Mouse (Mus musculus): ENCODE data around the gene Galr3. TPM values are rescaled to one million over a fixed set of nuclear protein-coding genes. Genes with fewer than 3 reads are reported as not detected.

Gene Galr3
- polyA plus RNA-seq, 1 experiment from 2014 or later = not detected

GRCm38 (mm10) chr15:79048186-79048585 lies 6.5 kb downstream of the Galr3 start:
- H3K27me3 ChIP-seq (replicated peaks; ENCODE audit: control insufficient read depth, insufficient read depth, low read length) = peaks cover 13% of the 10 kb centered on the region
- 73% methylated on average over 4 of the region's 4 CpGs for WGBS
- H3K4me1 ChIP-seq (replicated peaks; ENCODE audit: control insufficient read depth, insufficient read depth, low read length) = peaks cover 2% of the 10 kb centered on the region

GRCm38 (mm10) chr15:79050160-79050845 lies 8.6 kb downstream of the Galr3 start:
- Histone ChIP-seq H3K4me2 (ENCODE audit: low read length) (no peak overlapping the region), H3K27ac (ENCODE audit: low read length) (no peak overlapping the region), H3K36me3 (ENCODE audit: control insufficient read depth, insufficient read depth) (peaks cover 26% of the 10 kb centered on the region), H3K27me3 (replicated peaks; ENCODE audit: control insufficient read depth, insufficient read depth, low read length) (no peaks in the 10 kb centered on the region), H3K9me3 (ENCODE audit: control insufficient read depth, low read length) (no peaks in the 10 kb centered on the region), H3K4me3 (replicated peaks; ENCODE audit: low read length) (no peak overlapping the region), H3K4me1 (replicated peaks; ENCODE audit: control insufficient read depth, insufficient read depth, low read length) (no peaks in the 10 kb centered on the region; the same call in 1 of the 2 replicates), H3K9ac (replicated peaks; ENCODE audit: low read depth, low read length) (no peak overlapping the region)
- 53% methylated on average over 9 of the region's 9 CpGs for WGBS
- ATAC-seq = no peak; the same call in 1 of the 2 replicates

More at GRCm38 (mm10) chr15:79048186-79048585, 6.5 kb downstream of the Galr3 start:
- Histone ChIP-seq H3K36me3 (ENCODE audit: control insufficient read depth, insufficient read depth) (peaks cover 5% of the 10 kb centered on the region; the same call in 1 of the 2 replicates), H3K4me3 (replicated peaks; ENCODE audit: low read length) (no peak overlapping the region), H3K9me3 (ENCODE audit: control insufficient read depth, low read length) (no peaks in the 10 kb centered on the region), H3K27ac (ENCODE audit: low read length) (no peak overlapping the region), H3K9ac (replicated peaks; ENCODE audit: low read depth, low read length) (no peak overlapping the region), H3K4me2 (ENCODE audit: low read length) (no peak overlapping the region)
- no peak for ATAC-seq

GRCm38 (mm10) chr15:79050964-79051363 lies 9.3 kb downstream of the Galr3 start:
- Histone ChIP-seq H3K27me3 (replicated peaks; ENCODE audit: control insufficient read depth, insufficient read depth, low read length) (no peaks in the 10 kb centered on the region), H3K36me3 (ENCODE audit: control insufficient read depth, insufficient read depth) (peaks cover 31% of the 10 kb centered on the region), H3K27ac (ENCODE audit: low read length) (no peak overlapping the region), H3K9me3 (ENCODE audit: control insufficient read depth, low read length) (no peaks in the 10 kb centered on the region), H3K4me2 (ENCODE audit: low read length) (no peak overlapping the region), H3K4me3 (replicated peaks; ENCODE audit: low read length) (no peak overlapping the region), H3K9ac (replicated peaks; ENCODE audit: low read depth, low read length) (no peak overlapping the region), H3K4me1 (replicated peaks; ENCODE audit: control insufficient read depth, insufficient read depth, low read length) (no peaks in the 10 kb centered on the region; the same call in 1 of the 2 replicates)
- no peak for ATAC-seq
- 86% methylated on average over 2 of the region's 2 CpGs for WGBS

- Histone ChIP-seq H3K4me1 (replicated peaks; ENCODE audit: control insufficient read depth, insufficient read depth, low read length) (no peaks in the 10 kb centered on the region; the same call in 1 of the 2 replicates), H3K27ac (ENCODE audit: low read length) (no peak overlapping the region), H3K4me3 (replicated peaks; ENCODE audit: low read length) (no peak overlapping the region), H3K27me3 (replicated peaks; ENCODE audit: control insufficient read depth, insufficient read depth, low read length) (no peaks in the 10 kb centered on the region), H3K36me3 (ENCODE audit: control insufficient read depth, insufficient read depth) (peaks cover 34% of the 10 kb centered on the region), H3K4me2 (ENCODE audit: low read length) (no peak overlapping the region), H3K9ac (replicated peaks; ENCODE audit: low read depth, low read length) (no peak overlapping the region), H3K9me3 (ENCODE audit: control insufficient read depth, low read length) (no peaks in the 10 kb centered on the region)
- 78% methylated on average over 13 of the region's 13 CpGs for WGBS
- no peak for ATAC-seq
These were observed 10.0 kb downstream of the Galr3 start for GRCm38 (mm10) chr15:79051461-79052360.

GRCm38 (mm10) chr15:79052366-79052765 lies 10.7 kb downstream of the Galr3 start:
- Histone ChIP-seq H3K4me3 (replicated peaks; ENCODE audit: low read length) (no peak overlapping the region), H3K36me3 (ENCODE audit: control insufficient read depth, insufficient read depth) (peaks cover 37% of the 10 kb centered on the region), H3K9ac (replicated peaks; ENCODE audit: low read depth, low read length) (no peak overlapping the region), H3K4me1 (replicated peaks; ENCODE audit: control insufficient read depth, insufficient read depth, low read length) (no peaks in the 10 kb centered on the region; the same call in 1 of the 2 replicates), H3K9me3 (ENCODE audit: control insufficient read depth, low read length) (no peaks in the 10 kb centered on the region), H3K27me3 (replicated peaks; ENCODE audit: control insufficient read depth, insufficient read depth, low read length) (no peaks in the 10 kb centered on the region), H3K4me2 (ENCODE audit: low read length) (no peak overlapping the region), H3K27ac (ENCODE audit: low read length) (no peak overlapping the region)
- WGBS = 85% methylated on average over 2 of the region's 2 CpGs
- no peak for ATAC-seq

- WGBS = 92% methylated on average over 7 of the region's 7 CpGs
- no peak overlapping the region for H3K9ac ChIP-seq (replicated peaks; ENCODE audit: low read depth, low read length)
- H3K4me1 ChIP-seq (replicated peaks; ENCODE audit: control insufficient read depth, insufficient read depth, low read length) = peaks cover 5% of the 10 kb centered on the region
- no peak overlapping the region for H3K4me2 ChIP-seq (ENCODE audit: low read length)
- peaks cover 48% of the 10 kb centered on the region for H3K36me3 ChIP-seq (ENCODE audit: control insufficient read depth, insufficient read depth)
- no peaks in the 10 kb centered on the region for H3K9me3 ChIP-seq (ENCODE audit: control insufficient read depth, low read length)
- H3K4me3 ChIP-seq (replicated peaks; ENCODE audit: low read length) = no peak overlapping the region
- no peaks in the 10 kb centered on the region for H3K27me3 ChIP-seq (replicated peaks; ENCODE audit: control insufficient read depth, insufficient read depth, low read length)
- ATAC-seq = no peak
- H3K27ac ChIP-seq (ENCODE audit: low read length) = no peak overlapping the region
These were observed 14.9 kb downstream of the Galr3 start for GRCm38 (mm10) chr15:79056601-79057000.

- peaks cover 45% of the 10 kb centered on the region for H3K36me3 ChIP-seq (ENCODE audit: control insufficient read depth, insufficient read depth)
- no peak overlapping the region for H3K4me3 ChIP-seq (replicated peaks; ENCODE audit: low read length)
- no peak for ATAC-seq
- H3K4me2 ChIP-seq (ENCODE audit: low read length) = no peak overlapping the region
- no peaks in the 10 kb centered on the region for H3K9me3 ChIP-seq (ENCODE audit: control insufficient read depth, low read length)
- no peaks in the 10 kb centered on the region for H3K27me3 ChIP-seq (replicated peaks; ENCODE audit: control insufficient read depth, insufficient read depth, low read length)
- WGBS = 94% methylated on average over 6 of the region's 6 CpGs
- no peak overlapping the region for H3K27ac ChIP-seq (ENCODE audit: low read length)
- H3K9ac ChIP-seq (replicated peaks; ENCODE audit: low read depth, low read length) = no peak overlapping the region
- peaks cover 12% of the 10 kb centered on the region for H3K4me1 ChIP-seq (replicated peaks; ENCODE audit: control insufficient read depth, insufficient read depth, low read length)
These were observed 16.2 kb downstream of the Galr3 start for GRCm38 (mm10) chr15:79057850-79058249.

- Histone ChIP-seq H3K36me3 (ENCODE audit: control insufficient read depth, insufficient read depth) (peaks cover 16% of the 10 kb centered on the region), H3K4me3 (replicated peaks; ENCODE audit: low read length) (no peak overlapping the region), H3K9ac (replicated peaks; ENCODE audit: low read depth, low read length) (no peak overlapping the region), H3K9me3 (ENCODE audit: control insufficient read depth, low read length) (no peaks in the 10 kb centered on the region), H3K4me1 (replicated peaks; ENCODE audit: control insufficient read depth, insufficient read depth, low read length) (peaks cover 16% of the 10 kb centered on the region), H3K4me2 (ENCODE audit: low read length) (no peak overlapping the region), H3K27ac (ENCODE audit: low read length) (no peak overlapping the region), H3K27me3 (replicated peaks; ENCODE audit: control insufficient read depth, insufficient read depth, low read length) (no peaks in the 10 kb centered on the region)
- no peak for ATAC-seq
- 81% methylated on average over 14 of the region's 14 CpGs for WGBS
These were observed 19.3 kb downstream of the Galr3 start for GRCm38 (mm10) chr15:79060887-79061565.
